Mouse (Mus musculus) frontal cortex, postnatal 10 days (tissue): Measurements from ENCODE around the gene Med6.
"Not testable (repeated sequence)": the region's sequence is repeated elsewhere in the genome, so short reads cannot be mapped to it uniquely, and the experiment has no call there.

Experiments
- DNase-seq, 2 experiments: peaks; one replicate each; pipeline ENCODE4 v3.0.0; 2022; ENCODE audit warnings: low spot score in 2 of 2, mixed read lengths in 1 of 2

The Med6 gene

GRCm38 (mm10) chr12:81549286-81549685 lies 45.5 kb downstream of the Med6 start:
- no peak for DNase-seq

GRCm38 (mm10) chr12:81547163-81547562 lies 47.6 kb downstream of the Med6 start:
- no peak for DNase-seq

GRCm38 (mm10) chr12:81533029-81533419 lies 61.8 kb downstream of the Med6 start:
- DNase-seq: no peak

- peak; percentile 66 to 83 for DNase-seq
These were observed 62.3 kb downstream of the Med6 start, which contains the start of the genes Gm20498 and Synj2bp for GRCm38 (mm10) chr12:81532316-81533028. Gene Gm20498, minus strand, starts transcription at chr12:81532905. Gene Synj2bp, minus strand, starts transcription at chr12:81532911.

GRCm38 (mm10) chr12:81530587-81530986 lies 64.2 kb downstream of the Med6 start:
- DNase-seq: not testable (repeated sequence)
